Mouse (Mus musculus) erythroblast, adult 5-6 weeks (primary cell): ENCODE data around the gene Qtrt1. TPM values are rescaled to one million over a fixed set of nuclear protein-coding genes. Genes with fewer than 3 reads are reported as not detected.
A peak's percentile ranks its signal among the peaks of the same experiment; 100 is the strongest.

Experiments used
- ATAC-seq: replicated peaks from 2 replicates; pipeline ENCODE4 v1.8.0; 2016; ENCODE audit warnings: moderate number of reproducible peaks, mild to moderate bottlenecking, moderate TSS enrichment, inconsistent platforms; ENCODE audit not compliant: poor library complexity, low FRiP score, severe bottlenecking
- total RNA-seq, 2 experiments: library from RNA; stranded (forward) in 1 of 2; stranded (reverse) in 1 of 2; fragments of 150-400 nt in 1 of 2; fragments of 200-764, 138-1000 nt in 1 of 2; gene quantifications; 2 replicates each; pipeline versions ENCODE4 v1.2.3 to v1.2.4; 2015 to 2017; ENCODE audit warnings: low replicate concordance in 2 of 2

Gene Qtrt1
- total RNA-seq (2015; ENCODE audit: low replicate concordance) (1.7 and 8.8 TPM in 2 replicates), total RNA-seq (2017; ENCODE audit: low replicate concordance) (1.4 and 5.1 TPM in 2 replicates)

- peak; percentile 95 for ATAC-seq
Observed at GRCm38 (mm10) chr9:21411669-21412550, at the start of gene Qtrt1. Qtrt1 (plus strand) TSS chr9:21411837.

- ATAC-seq = peak; percentile 39
Observed at GRCm38 (mm10) chr9:21366541-21367220, 45.0 kb upstream of the Qtrt1 start.

GRCm38 (mm10) chr9:21367357-21368111 lies 44.1 kb upstream of the Qtrt1 start, which contains the start of gene Ilf3:
Ilf3 (plus strand) TSS chr9:21367871.
- ATAC-seq = peak; percentile 89

- peak; percentile 17 for ATAC-seq
Observed at GRCm38 (mm10) chr9:21368131-21368584, 43.5 kb upstream of the Qtrt1 start.

- ATAC-seq = no peak
Observed at GRCm38 (mm10) chr9:21369080-21369479, 42.6 kb upstream of the Qtrt1 start.

GRCm38 (mm10) chr9:21370876-21371275 lies 40.8 kb upstream of the Qtrt1 start:
- ATAC-seq = no peak

- no peak for ATAC-seq
Observed at GRCm38 (mm10) chr9:21372508-21372907, 39.1 kb upstream of the Qtrt1 start.

- 0 out of 2 replicates have a peak, but pooled peaks have one; percentile 32 for ATAC-seq
Observed at GRCm38 (mm10) chr9:21379195-21379594, 32.4 kb upstream of the Qtrt1 start.

- no peak for ATAC-seq
Observed at GRCm38 (mm10) chr9:21380868-21381267, 30.8 kb upstream of the Qtrt1 start.

GRCm38 (mm10) chr9:21383966-21384365 lies 27.7 kb upstream of the Qtrt1 start:
- ATAC-seq = no peak

- no peak for ATAC-seq
Observed at GRCm38 (mm10) chr9:21392646-21393175, 18.9 kb upstream of the Qtrt1 start.

- no peak for ATAC-seq
Observed at GRCm38 (mm10) chr9:21395692-21396091, 15.9 kb upstream of the Qtrt1 start.

GRCm38 (mm10) chr9:21397170-21397569 lies 14.5 kb upstream of the Qtrt1 start:
- no peak for ATAC-seq

GRCm38 (mm10) chr9:21401042-21401441 lies 10.6 kb upstream of the Qtrt1 start:
- no peak for ATAC-seq

- no peak for ATAC-seq
Observed at GRCm38 (mm10) chr9:21402764-21403253, 8.8 kb upstream of the Qtrt1 start.

GRCm38 (mm10) chr9:21403745-21404144 lies 7.9 kb upstream of the Qtrt1 start:
- no peak for ATAC-seq

- no peak for ATAC-seq
Observed at GRCm38 (mm10) chr9:21405525-21405924, 6.1 kb upstream of the Qtrt1 start.

GRCm38 (mm10) chr9:21407951-21408350 lies 3.7 kb upstream of the Qtrt1 start:
- ATAC-seq = no peak

GRCm38 (mm10) chr9:21408624-21409023 lies 3.0 kb upstream of the Qtrt1 start:
- no peak for ATAC-seq
